Mouse (Mus musculus): ENCODE results near the gene Cwc25. TPM values are rescaled to one million over a fixed set of nuclear protein-coding genes. Genes with fewer than 3 reads are reported as not detected.

Gene Cwc25
- total RNA-seq (2014; rRNA removed) (15.2 and 15.5 TPM in 2 replicates), polyA plus RNA-seq (2015; fragmentation: Nextera tagmentation; extraction: Ambion mirVana) (7.8 and 11.8 TPM in 2 replicates)

DNA sequence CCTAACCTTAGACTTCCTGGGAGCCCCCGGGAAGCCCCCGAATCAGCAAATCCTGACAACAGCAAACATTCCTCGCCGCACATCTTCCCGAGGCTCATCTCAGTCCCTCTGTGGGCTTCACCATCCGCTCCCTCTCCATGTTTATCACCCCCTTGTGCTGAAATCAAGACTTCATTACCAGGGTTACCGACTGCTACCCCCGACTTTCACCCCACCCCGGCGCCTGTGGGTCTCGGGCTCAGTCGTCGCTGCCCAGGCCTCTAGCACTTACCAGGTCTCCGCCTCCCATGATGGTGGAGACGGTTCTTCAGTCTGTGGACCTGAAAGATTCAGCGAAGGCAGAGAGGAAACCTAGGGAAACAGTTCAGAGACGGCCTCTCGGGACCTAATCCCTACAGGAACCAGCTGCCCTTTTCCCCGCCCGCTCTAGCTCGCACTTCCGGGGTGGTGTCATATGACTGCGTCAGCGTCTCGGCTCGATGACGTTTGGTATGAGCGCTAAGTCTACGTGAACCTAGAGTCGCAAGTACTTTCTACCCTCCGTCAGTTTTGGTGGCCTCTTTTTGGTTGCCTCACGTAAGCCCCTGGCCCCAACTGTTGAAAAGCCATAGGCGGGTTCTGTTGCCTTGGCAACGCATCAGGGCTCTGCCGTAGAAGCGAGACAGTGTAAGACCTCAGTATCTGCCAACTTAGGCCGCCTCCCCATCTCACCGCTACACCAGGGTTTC is at the start of gene Cwc25:
TSS of gene Cwc25 (minus strand) at position 403 of the 728 bp plus-strand sequence.
- peak within 1 kb of the TSS; percentile 81 for H3K4me2 ChIP-seq (ENCODE audit: low read depth)
- peak within 1 kb of the TSS; percentile 91 for H3K27ac ChIP-seq (ENCODE audit: low read depth, low read length)
- ATAC-seq (peak; percentile 99), DNase-seq (peak; percentile 99)
- H3K4me1 ChIP-seq (ENCODE audit: insufficient read depth), result 0 out of 2 replicates have a peak, but pooled peaks cover 11% of the 10 kb centered on the region
- H3K27me3 ChIP-seq (ENCODE audit: insufficient read depth, low read length), result no peaks in the 10 kb centered on the region
- H3K36me3 ChIP-seq (ENCODE audit: insufficient read depth), result peaks cover 18% of the 10 kb centered on the region
- WGBS, result under 1% methylated on average over 38 of the region's 38 CpGs
- H3K4me3 ChIP-seq (ENCODE audit: low read depth, low read length), result peak within 1 kb of the TSS; percentile 92
- TF ChIP-seq CTCF (IDR thresholded peaks at IDR 0.05; ENCODE audit: low read depth), result peak; percentile 24
- H3K9ac ChIP-seq, result peak within 1 kb of the TSS; percentile 93
- no peaks in the 10 kb centered on the region for H3K9me3 ChIP-seq (ENCODE audit: low read length)

- Histone ChIP-seq H3K27me3 (ENCODE audit: insufficient read depth, low read length) (no peaks in the 10 kb centered on the region), H3K9ac (no peak overlapping the region), H3K4me1 (ENCODE audit: insufficient read depth) (peaks cover 22% of the 10 kb centered on the region), H3K4me2 (ENCODE audit: low read depth) (no peak overlapping the region), H3K9me3 (ENCODE audit: low read length) (no peaks in the 10 kb centered on the region), H3K27ac (ENCODE audit: low read depth, low read length) (no peak overlapping the region), H3K36me3 (ENCODE audit: insufficient read depth) (peaks cover 34% of the 10 kb centered on the region), H3K4me3 (ENCODE audit: low read depth, low read length) (no peak overlapping the region)
- 78% methylated on average over 11 of the region's 11 CpGs for WGBS
- no peak for DNase-seq
- ATAC-seq, result no peak
- TF ChIP-seq CTCF (IDR thresholded peaks at IDR 0.05; ENCODE audit: low read depth), result no peak
Measured at GRCm38 (mm10) chr11:97815736-97816135, 49.4 kb upstream of the Cwc25 start.

DNA sequence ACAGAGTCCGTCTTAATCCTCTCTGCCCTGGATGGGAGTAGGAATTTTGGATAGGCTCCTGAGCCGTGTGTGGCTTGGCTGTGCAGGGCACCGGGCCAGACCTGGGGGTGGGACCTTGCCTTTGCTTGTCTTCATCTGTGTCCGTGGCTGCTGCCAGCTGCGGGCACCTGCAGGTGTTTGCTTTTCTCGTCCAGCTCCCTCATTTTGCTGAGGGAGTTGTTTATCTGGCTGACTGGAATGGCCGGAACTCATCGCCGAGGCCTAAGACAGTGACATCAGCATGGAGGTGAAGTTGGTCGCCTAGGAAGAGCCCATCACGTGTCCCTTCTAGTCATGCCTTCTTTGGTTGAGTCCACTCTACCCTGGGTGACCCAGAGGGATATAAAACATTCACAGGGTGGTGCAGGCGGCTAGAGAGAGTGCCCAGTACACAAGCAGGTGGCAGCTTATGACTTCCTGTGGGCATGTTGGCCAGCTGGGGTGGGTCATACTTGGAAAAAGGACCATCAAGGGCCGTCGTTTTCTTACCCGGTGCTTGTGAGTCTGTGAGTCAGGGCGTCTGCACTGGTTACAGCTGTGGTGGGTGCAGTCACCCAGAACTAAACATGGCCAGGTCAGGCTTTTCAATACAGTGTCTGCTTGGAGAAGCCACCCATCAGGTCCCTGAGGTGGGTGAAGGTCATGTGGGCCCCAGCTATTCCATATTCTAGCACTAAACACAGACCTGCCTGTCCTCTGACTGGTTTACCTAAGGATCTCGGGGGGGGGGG is 47.6 kb upstream of the Cwc25 start:
- 67% methylated on average over 17 of the region's 17 CpGs for WGBS
- no peak overlapping the region for H3K9ac ChIP-seq
- DNase-seq (no peak), ATAC-seq (no peak)
- H3K27ac ChIP-seq (ENCODE audit: low read depth, low read length), result peak overlapping the region; percentile 86
- TF ChIP-seq CTCF (IDR thresholded peaks at IDR 0.05; ENCODE audit: low read depth), result no peak
- 0 out of 2 replicates have a peak overlapping the region, but pooled peaks have one; percentile 45 for H3K4me2 ChIP-seq (ENCODE audit: low read depth)
- no peaks in the 10 kb centered on the region for H3K27me3 ChIP-seq (ENCODE audit: insufficient read depth, low read length)
- peaks cover 27% of the 10 kb centered on the region for H3K36me3 ChIP-seq (ENCODE audit: insufficient read depth)
- no peaks in the 10 kb centered on the region for H3K9me3 ChIP-seq (ENCODE audit: low read length)
- peaks cover 24% of the 10 kb centered on the region for H3K4me1 ChIP-seq (ENCODE audit: insufficient read depth)
- H3K4me3 ChIP-seq (ENCODE audit: low read depth, low read length), result no peak overlapping the region

DNA sequence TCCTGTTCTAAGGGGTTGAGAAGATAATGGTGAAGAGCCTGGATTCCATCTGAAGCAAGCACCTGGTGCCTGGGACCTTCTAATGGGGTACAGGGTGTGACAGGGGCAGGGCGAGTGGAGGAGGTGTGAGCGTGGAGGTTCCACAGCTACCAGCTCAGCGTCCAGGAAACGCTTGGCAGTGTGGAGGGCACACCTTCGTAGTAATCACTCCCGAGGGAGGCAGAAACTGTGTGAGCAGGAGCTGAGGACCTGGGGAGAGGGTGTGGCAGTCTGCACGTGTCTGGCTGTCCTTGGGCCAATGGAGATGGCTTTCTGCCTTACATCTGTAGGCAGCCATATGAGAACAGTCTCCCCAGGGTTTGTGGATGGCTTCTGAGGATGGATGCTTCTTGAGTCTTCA is 46.7 kb upstream of the Cwc25 start:
- peak overlapping the region; percentile 86 for H3K27ac ChIP-seq (ENCODE audit: low read depth, low read length)
- H3K4me2 ChIP-seq (ENCODE audit: low read depth), result peak overlapping the region; percentile 45
- no peaks in the 10 kb centered on the region for H3K27me3 ChIP-seq (ENCODE audit: insufficient read depth, low read length)
- no peak for TF ChIP-seq CTCF (IDR thresholded peaks at IDR 0.05; ENCODE audit: low read depth)
- H3K9ac ChIP-seq, result peak overlapping the region; percentile 48
- ATAC-seq (peak; percentile 42), DNase-seq (peak; percentile 34)
- H3K4me1 ChIP-seq (ENCODE audit: insufficient read depth), result peaks cover 32% of the 10 kb centered on the region
- H3K4me3 ChIP-seq (ENCODE audit: low read depth, low read length), result no peak overlapping the region
- peaks cover 35% of the 10 kb centered on the region for H3K36me3 ChIP-seq (ENCODE audit: insufficient read depth)
- no peaks in the 10 kb centered on the region for H3K9me3 ChIP-seq (ENCODE audit: low read length)
- 31% methylated on average over 7 of the region's 7 CpGs for WGBS

- no peaks in the 10 kb centered on the region for H3K9me3 ChIP-seq (ENCODE audit: low read length)
- H3K4me1 ChIP-seq (ENCODE audit: insufficient read depth), result peaks cover 34% of the 10 kb centered on the region
- H3K4me3 ChIP-seq (ENCODE audit: low read depth, low read length), result peak overlapping the region; percentile 18; the same call in 1 of the 2 replicates
- no peak for TF ChIP-seq CTCF (IDR thresholded peaks at IDR 0.05; ENCODE audit: low read depth)
- H3K4me2 ChIP-seq (ENCODE audit: low read depth), result peak overlapping the region; percentile 45
- peak overlapping the region; percentile 86 for H3K27ac ChIP-seq (ENCODE audit: low read depth, low read length)
- ATAC-seq (peak; percentile 96), DNase-seq (peak; percentile 79)
- peaks cover 41% of the 10 kb centered on the region for H3K36me3 ChIP-seq (ENCODE audit: insufficient read depth)
- H3K9ac ChIP-seq, result peak overlapping the region; percentile 48
- H3K27me3 ChIP-seq (ENCODE audit: insufficient read depth, low read length), result no peaks in the 10 kb centered on the region
- 42% methylated on average over 3 of the region's 3 CpGs for WGBS
Measured at GRCm38 (mm10) chr11:97812491-97812921, 46.1 kb upstream of the Cwc25 start.

GRCm38 (mm10) chr11:97811569-97812362 is 45.4 kb upstream of the Cwc25 start:
- peak overlapping the region; percentile 86 for H3K27ac ChIP-seq (ENCODE audit: low read depth, low read length)
- no peak overlapping the region for H3K4me3 ChIP-seq (ENCODE audit: low read depth, low read length)
- H3K9me3 ChIP-seq (ENCODE audit: low read length), result no peaks in the 10 kb centered on the region
- peak overlapping the region; percentile 48 for H3K9ac ChIP-seq
- TF ChIP-seq CTCF (IDR thresholded peaks at IDR 0.05; ENCODE audit: low read depth), result no peak
- peaks cover 34% of the 10 kb centered on the region for H3K4me1 ChIP-seq (ENCODE audit: insufficient read depth)
- 25% methylated on average over 12 of the region's 13 CpGs for WGBS
- H3K27me3 ChIP-seq (ENCODE audit: insufficient read depth, low read length), result no peaks in the 10 kb centered on the region
- ATAC-seq, result 0 out of 2 replicates have a peak, but pooled peaks have one; percentile 30
- DNase-seq, result no peak
- H3K4me2 ChIP-seq (ENCODE audit: low read depth), result peak overlapping the region; percentile 45
- H3K36me3 ChIP-seq (ENCODE audit: insufficient read depth), result peaks cover 44% of the 10 kb centered on the region

Data from forebrain, postnatal 0 days (tissue).